Mouse (Mus musculus): ENCODE measurements around the gene Fzd7.
"Not testable (repeated sequence)": the region's sequence is repeated elsewhere in the genome, so short reads cannot be mapped to it uniquely, and the experiment has no call there.

Gene Fzd7

GRCm38 (mm10) chr1:59482331-59482695 lies at the start of gene Fzd7:
Gene Fzd7, plus strand, starts transcription at chr1:59482424.
- no peak for DNase-seq (ENCODE audit: low spot score)

- DNase-seq (ENCODE audit: low spot score), result no peak
Observed at GRCm38 (mm10) chr1:59433296-59433695, 48.9 kb upstream of the Fzd7 start.

- DNase-seq (ENCODE audit: low spot score), result no peak
Observed at GRCm38 (mm10) chr1:59434071-59434470, 48.2 kb upstream of the Fzd7 start.

GRCm38 (mm10) chr1:59435270-59435669 lies 47.0 kb upstream of the Fzd7 start:
- DNase-seq (ENCODE audit: low spot score), result no peak

GRCm38 (mm10) chr1:59436321-59436720 lies 45.9 kb upstream of the Fzd7 start:
- no peak for DNase-seq (ENCODE audit: low spot score)

- no peak for DNase-seq (ENCODE audit: low spot score)
Observed at GRCm38 (mm10) chr1:59437927-59438326, 44.3 kb upstream of the Fzd7 start.

- no peak for DNase-seq (ENCODE audit: low spot score)
Observed at GRCm38 (mm10) chr1:59438330-59438729, 43.9 kb upstream of the Fzd7 start.

GRCm38 (mm10) chr1:59439252-59439651 lies 43.0 kb upstream of the Fzd7 start:
- DNase-seq (ENCODE audit: low spot score), result no peak

- no peak for DNase-seq (ENCODE audit: low spot score)
Observed at GRCm38 (mm10) chr1:59439941-59440340, 42.3 kb upstream of the Fzd7 start.

GRCm38 (mm10) chr1:59442721-59443120 lies 39.5 kb upstream of the Fzd7 start:
- DNase-seq (ENCODE audit: low spot score), result not testable (repeated sequence)

GRCm38 (mm10) chr1:59444127-59444660 lies 38.0 kb upstream of the Fzd7 start:
- no peak for DNase-seq (ENCODE audit: low spot score)

- no peak for DNase-seq (ENCODE audit: low spot score)
Observed at GRCm38 (mm10) chr1:59445242-59445641, 37.0 kb upstream of the Fzd7 start.

- DNase-seq (ENCODE audit: low spot score), result no peak
Observed at GRCm38 (mm10) chr1:59448497-59449270, 33.5 kb upstream of the Fzd7 start.

GRCm38 (mm10) chr1:59449423-59449822 lies 32.8 kb upstream of the Fzd7 start:
- DNase-seq (ENCODE audit: low spot score), result no peak

- DNase-seq (ENCODE audit: low spot score), result no peak
Observed at GRCm38 (mm10) chr1:59450896-59451295, 31.3 kb upstream of the Fzd7 start.

GRCm38 (mm10) chr1:59451584-59451983 lies 30.6 kb upstream of the Fzd7 start:
- no peak for DNase-seq (ENCODE audit: low spot score)

GRCm38 (mm10) chr1:59456825-59457224 lies 25.4 kb upstream of the Fzd7 start:
- DNase-seq (ENCODE audit: low spot score), result no peak

- no peak for DNase-seq (ENCODE audit: low spot score)
Observed at GRCm38 (mm10) chr1:59457873-59458272, 24.4 kb upstream of the Fzd7 start.

- DNase-seq (ENCODE audit: low spot score), result no peak
Observed at GRCm38 (mm10) chr1:59458886-59459285, 23.3 kb upstream of the Fzd7 start.

GRCm38 (mm10) chr1:59464696-59465639 lies 17.3 kb upstream of the Fzd7 start:
- no peak for DNase-seq (ENCODE audit: low spot score)

GRCm38 (mm10) chr1:59465640-59466008 lies 16.6 kb upstream of the Fzd7 start:
- DNase-seq (ENCODE audit: low spot score), result no peak

- no peak for DNase-seq (ENCODE audit: low spot score)
Observed at GRCm38 (mm10) chr1:59469170-59469569, 13.1 kb upstream of the Fzd7 start.

GRCm38 (mm10) chr1:59470766-59471165 lies 11.5 kb upstream of the Fzd7 start:
- DNase-seq (ENCODE audit: low spot score), result no peak
